Mouse (Mus musculus) heart, adult 10 weeks (tissue): Measurements from ENCODE around the gene Manf. TPM values are rescaled to one million over a fixed set of nuclear protein-coding genes. Genes with fewer than 3 reads are reported as not detected.

Experiments used
- polyA plus RNA-seq: library from polyadenylated mRNA; stranded (reverse); fragments of 350-450 nt; fragmentation: Illumina TruSeq; extraction: RNeasy Lipid Tissue Mini Kit (QIAGEN cat#74804); gene quantifications from one replicate; pipeline ENCODE4 v1.2.3, GENCODE M21; 2014; ENCODE audit warnings: low read depth, low replicate concordance

The Manf gene
- polyA plus RNA-seq = 67.1 TPM

DNA sequence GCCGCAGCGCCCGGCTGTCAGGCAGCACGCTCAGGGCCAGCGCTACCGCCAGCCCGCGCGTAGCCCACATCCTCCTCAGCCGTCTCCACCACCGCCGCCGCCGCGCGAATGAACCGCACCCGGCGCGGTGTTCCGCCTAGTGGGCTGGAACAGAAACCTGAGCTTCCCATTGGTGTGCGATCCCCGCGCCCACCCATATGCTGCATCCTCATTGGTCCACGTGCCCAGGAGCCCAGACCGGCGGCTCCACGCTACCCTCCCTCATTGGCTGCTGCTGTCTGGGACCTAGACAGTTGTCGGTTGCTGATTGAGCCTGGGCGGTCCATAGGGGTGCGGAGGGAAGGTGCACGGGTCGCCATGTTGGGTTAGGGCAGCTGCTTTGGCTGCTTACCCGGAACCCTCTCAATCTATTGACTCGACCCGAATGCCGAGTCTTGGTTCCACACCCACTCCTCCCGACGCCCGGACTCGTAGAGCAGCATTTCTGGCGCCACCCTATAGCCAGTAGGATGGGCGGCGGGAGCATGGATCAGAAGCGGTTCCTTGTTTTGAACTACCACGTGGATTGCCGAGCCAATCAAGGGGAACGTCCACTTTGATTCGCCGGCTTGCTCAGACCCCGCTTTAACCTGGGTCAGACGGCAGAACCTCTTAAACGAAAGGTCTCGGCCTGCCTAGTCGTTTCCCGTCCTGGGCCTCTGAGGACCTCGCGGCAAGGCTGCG is at the start of gene Manf:
Manf (minus strand) TSS at position 151 of the 723 bp plus-strand sequence.

GRCm38 (mm10) chr9:106886828-106887702 is 4.7 kb downstream of the Manf start, which contains the start of gene Rbm15b:
Rbm15b (minus strand) TSS chr9:106887428.

DNA sequence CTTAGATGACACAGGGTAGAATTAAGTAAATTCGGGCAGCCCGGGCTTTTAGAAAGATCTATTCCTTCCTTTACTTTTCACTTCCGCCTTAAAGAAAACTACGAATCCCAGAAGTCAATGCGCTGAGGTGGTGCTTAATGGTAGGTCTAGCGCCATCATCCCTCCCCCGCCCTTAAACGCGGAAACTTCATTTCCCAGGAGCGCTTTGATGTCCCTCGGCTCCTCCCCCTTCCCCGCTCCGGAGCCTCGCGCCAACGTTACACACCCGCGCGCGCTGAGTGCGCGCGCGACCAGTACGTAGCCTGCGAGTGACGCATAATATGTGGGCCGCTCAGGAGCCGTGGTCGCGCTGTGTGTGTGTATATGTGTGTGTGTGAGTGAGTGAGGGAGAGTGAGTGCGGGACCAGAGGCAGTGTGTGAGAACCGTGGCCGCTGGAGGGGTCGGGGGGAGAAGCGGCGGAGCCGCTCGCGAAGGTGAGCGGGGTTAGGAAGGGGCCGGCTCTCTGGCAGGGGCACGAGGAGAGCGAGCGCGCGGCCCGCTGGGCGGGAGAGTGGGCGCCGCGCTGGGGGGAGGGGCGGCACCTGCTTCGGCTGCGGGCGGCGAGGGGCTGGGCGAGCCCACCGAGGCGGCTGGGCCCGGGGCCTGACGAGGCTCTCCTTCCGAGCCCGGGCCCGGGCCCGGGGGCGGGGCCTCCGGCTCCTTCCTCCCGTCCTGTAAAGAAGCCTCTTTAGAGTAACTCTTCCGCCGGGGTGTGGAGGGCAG is 70.0 kb downstream of the Manf start, which contains the start of gene Dcaf1:
Dcaf1 (plus strand) TSS at position 257 of the 763 bp plus-strand sequence.

GRCm38 (mm10) chr9:106788812-106789321 is 102.9 kb downstream of the Manf start, which contains the start of gene Rad54l2:
Rad54l2 (minus strand) TSS chr9:106789194.

Other genes with a start within 250 kb of the Manf start
- not detected for gene Grm2, start 235.9 kb downstream of the Manf start, polyA plus RNA-seq
- 53.3 TPM for gene Tex264, start 206.1 kb downstream of the Manf start, polyA plus RNA-seq
- 7.1 TPM for gene Rad54l2, start 102.8 kb downstream of the Manf start, polyA plus RNA-seq
- 17.4 TPM for gene Dcaf1, start 70.1 kb downstream of the Manf start, polyA plus RNA-seq
- 8.4 TPM for gene Rbm15b, start 4.6 kb downstream of the Manf start, polyA plus RNA-seq